Mouse (Mus musculus) left cerebral cortex, adult 2 months (tissue): Measurements from ENCODE around the gene Gm11492. TPM values are rescaled to one million over a fixed set of nuclear protein-coding genes. Genes with fewer than 3 reads are reported as not detected.

Source experiments
- DNase-seq, 2 experiments: peaks; one replicate each; pipeline ENCODE4 v3.0.0; 2021 to 2022; ENCODE audit warnings: low spot score in 2 of 2, mixed read lengths in 1 of 2; ENCODE audit errors: extremely low spot score in 1 of 2
- H3K27ac ChIP-seq: fragments of 200-600 bp; 2 replicates; pipeline ENCODE4 v1.8.1; 2022
- H3K4me3 ChIP-seq: fragments of 200-600 bp; 2 replicates; pipeline ENCODE4 v1.8.1; 2022
- CTCF ChIP-seq: fragments of 200-600 bp; IDR thresholded peaks from 2 replicates; pipeline ENCODE4 v1.8.1; 2022; ENCODE audit warnings: antibody characterized with exemption, mild to moderate bottlenecking, moderate library complexity
- intact Hi-C: fragments of 180-260 bp; cut with DNase I; formaldehyde crosslinking; loops from one replicate; pipeline ENCODE4 v1.15.1; 2025
- total RNA-seq, 2 experiments: library from RNA; stranded (reverse); gene quantifications; 2 replicates each; pipeline ENCODE4 v1.2.3; 2021

The Gm11492 gene
- total RNA-seq, 2 experiments from 2014 or later: not detected

DNA sequence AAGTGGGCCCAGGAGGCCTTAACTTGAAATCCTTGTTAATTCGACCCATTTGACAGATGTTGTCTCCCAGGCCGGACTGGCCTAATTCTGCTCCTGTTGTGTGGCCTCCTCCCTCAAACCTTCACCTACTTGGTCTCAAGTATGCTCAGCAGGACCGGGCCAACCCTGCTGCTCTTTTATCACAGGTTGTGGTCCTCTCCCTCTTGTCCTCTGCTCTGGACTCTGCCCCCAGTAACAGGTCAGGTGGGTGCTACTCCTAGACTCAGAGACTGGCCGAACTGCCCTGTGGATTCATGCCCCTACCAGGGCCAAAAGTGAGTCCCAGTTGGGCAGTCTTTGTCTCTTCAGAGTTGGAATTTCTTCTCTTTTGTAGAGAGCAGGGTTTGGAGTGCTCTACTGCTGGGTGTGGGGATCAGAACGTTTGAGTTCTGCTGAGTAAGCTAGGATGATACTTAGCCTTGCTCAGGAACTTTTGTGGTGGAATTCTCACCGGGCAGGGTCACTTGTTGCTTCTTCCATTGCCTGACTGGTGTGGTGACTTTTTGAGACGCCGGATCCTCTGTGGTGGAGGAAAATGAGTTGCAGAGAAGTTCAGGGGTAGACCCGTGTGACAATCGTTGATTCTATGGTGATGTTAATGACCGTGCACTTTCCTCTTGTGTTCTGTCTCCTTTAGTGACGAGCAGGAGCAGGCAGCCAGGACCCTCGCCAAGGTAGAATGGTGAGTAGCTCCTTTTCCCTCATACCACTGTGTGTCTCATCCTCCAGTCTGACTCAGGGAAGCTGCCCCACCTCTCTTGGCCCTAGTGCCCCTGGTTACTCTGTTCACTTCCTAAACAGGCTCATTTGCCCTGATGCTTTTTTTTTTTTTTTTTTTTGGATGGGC, 26.5 kb downstream of the Gm11492 start:
- Histone ChIP-seq H3K4me3 (peak overlapping the region; percentile 81), H3K27ac (peak overlapping the region; percentile 93)
- no peak for DNase-seq
- intact Hi-C loops: no loop called here
- TF ChIP-seq CTCF: no peak

DNA sequence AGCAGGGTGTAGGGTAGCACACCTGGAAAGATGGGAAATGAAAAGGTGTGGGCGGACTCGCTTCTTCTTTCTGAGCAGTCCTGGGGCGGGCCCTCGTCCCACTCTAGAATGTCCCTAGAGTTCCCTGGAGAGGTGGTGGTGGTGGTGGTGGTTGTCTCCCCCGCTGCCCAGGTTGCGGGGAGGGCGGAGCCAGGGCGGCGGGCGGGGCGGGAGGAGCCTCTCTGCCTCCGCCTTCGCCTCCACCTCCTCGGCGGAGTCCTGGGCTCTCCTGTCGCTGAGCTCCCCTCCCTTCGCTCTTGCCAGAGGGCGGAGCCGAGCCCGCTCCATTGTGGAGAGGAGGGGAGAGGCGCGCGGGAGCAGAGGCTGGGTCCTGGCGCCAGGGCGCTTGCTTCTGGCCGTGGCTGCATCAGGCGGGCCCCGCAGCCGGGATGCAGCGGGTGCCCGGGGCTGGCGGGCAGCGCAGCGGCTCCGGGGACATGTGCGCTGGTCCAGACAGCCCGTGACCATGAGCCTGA, 28.9 kb downstream of the Gm11492 start:
- TF ChIP-seq CTCF: no peak
- H3K27ac ChIP-seq: peak overlapping the region; percentile 91
- peak; percentile 83 to 88 for DNase-seq
- peak overlapping the region; percentile 64 for H3K4me3 ChIP-seq
- intact Hi-C loops: loop anchor here (5.0 kb wide), 1 partner anchor 167 kb away; the partner anchor contains the start of gene Tspoap1

DNA sequence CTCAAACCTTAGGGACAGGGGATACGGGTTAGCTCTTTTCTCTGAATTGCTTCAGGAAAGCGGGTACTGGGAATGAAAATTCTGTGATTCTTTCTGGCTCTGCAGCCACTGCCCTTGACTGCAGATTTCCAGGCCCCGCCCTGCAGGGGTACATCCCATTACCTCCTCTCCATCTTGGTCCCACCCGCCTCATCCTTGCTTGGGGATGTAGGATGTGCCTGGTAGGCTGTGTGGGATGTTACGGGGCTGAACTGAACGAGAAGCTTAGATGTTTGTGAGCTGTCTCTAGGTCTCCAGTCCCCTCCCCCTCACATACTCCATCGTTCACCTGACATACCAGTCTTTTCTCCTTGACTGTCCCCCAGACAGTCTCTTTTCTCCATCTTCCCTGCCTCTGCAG, 29.5 kb downstream of the Gm11492 start:
- Histone ChIP-seq H3K27ac (peak overlapping the region; percentile 91), H3K4me3 (peak overlapping the region; percentile 64)
- no peak for TF ChIP-seq CTCF
- intact Hi-C loops: loop anchor here (5.0 kb wide), 1 partner anchor 166 kb away; the partner anchor contains the start of gene Tspoap1
- DNase-seq: no peak

DNA sequence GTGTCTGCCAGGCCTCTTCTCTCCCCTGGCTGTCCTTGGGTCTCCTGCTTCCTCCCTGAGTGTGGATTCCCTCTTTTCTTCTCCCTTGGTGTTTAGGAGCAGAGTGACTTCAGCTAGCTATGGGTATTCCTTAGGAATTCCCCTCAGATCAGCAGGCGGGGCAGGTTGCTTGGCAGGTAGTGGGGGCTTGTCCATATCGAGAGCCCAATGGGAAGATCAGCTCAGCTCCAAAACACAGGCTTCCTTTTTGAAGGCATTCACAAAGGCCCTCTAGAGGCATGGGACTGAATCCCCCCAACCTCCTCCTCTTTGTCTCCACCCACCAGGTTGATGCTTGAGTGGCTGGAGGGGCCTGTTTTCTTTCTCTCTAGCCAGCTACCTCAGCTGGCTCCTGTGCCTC, 30.0 kb downstream of the Gm11492 start:
- intact Hi-C loops: loop anchor here (5.0 kb wide), 1 partner anchor 166 kb away; the partner anchor contains the start of gene Tspoap1
- H3K4me3 ChIP-seq: peak overlapping the region; percentile 64
- no peak; the same call in 1 of the 2 replicates for TF ChIP-seq CTCF
- no peak for DNase-seq
- H3K27ac ChIP-seq: peak overlapping the region; percentile 91; the same call in 1 of the 2 replicates

DNA sequence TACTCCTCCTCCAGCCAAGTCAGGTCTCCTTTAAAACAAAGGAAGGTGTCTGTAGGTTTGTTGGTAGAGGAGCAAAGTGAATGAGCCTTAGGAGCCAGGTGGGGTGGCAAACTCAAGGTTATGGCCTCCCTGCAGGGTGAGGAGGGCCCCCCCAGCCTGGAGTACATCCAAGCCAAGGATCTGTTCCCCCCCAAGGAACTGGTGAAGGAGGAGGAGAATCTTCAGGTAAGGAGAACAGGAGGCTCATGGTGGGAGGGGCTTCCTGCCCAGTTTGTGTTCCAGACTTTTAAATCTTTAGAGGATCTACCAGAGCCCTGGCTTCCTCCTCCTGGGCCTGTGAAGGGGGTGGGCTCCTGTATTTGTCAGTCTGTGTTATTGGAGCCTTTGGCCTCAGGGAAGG, 30.6 kb downstream of the Gm11492 start:
- H3K27ac ChIP-seq: no peak overlapping the region; the same call in 1 of the 2 replicates
- intact Hi-C loops: loop anchor here (5.0 kb wide), 1 partner anchor 165 kb away; the partner anchor contains the start of gene Tspoap1
- no peak for DNase-seq
- peak overlapping the region; percentile 64; the same call in 1 of the 2 replicates for H3K4me3 ChIP-seq
- no peak for TF ChIP-seq CTCF

DNA sequence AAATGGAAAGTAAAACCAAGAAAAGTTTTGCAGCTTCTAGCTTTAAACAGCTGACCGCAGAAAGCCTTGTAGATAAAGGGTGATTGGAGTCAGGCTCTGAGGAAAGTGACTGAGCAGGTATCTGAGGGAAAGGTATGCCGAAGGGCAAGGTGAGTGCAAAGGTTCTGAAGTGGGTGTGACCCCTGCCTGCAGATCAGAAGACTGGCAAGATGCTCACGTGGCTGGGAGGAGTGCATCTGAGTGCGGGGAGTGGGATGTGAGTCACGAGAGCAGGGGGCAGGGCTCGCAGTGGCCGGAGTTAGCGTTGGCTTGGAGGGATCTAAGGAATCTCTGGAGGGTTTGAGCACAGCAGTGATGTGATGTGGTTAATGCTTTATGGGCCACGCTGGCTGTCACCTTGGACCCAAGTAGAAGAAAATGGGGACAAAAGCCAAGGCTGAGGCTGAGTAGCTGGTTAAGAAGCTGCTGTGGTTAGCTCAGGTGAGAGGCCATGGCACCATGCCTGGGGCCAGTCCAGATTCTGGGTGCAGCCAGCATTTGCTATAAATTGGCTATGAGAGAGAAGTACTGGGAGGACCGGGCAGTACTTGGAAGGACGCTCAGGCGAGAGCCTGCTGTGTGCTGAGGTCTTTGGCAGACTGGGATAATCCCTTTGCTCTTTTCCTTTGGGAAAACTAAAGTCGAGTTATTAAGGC, 33.1 kb downstream of the Gm11492 start:
- no peak for DNase-seq
- Histone ChIP-seq H3K4me3 (no peak overlapping the region), H3K27ac (no peak overlapping the region)
- TF ChIP-seq CTCF: no peak
- intact Hi-C loops: loop anchor here (5.0 kb wide), 1 partner anchor 163 kb away; the partner anchor contains the start of gene Tspoap1

DNA sequence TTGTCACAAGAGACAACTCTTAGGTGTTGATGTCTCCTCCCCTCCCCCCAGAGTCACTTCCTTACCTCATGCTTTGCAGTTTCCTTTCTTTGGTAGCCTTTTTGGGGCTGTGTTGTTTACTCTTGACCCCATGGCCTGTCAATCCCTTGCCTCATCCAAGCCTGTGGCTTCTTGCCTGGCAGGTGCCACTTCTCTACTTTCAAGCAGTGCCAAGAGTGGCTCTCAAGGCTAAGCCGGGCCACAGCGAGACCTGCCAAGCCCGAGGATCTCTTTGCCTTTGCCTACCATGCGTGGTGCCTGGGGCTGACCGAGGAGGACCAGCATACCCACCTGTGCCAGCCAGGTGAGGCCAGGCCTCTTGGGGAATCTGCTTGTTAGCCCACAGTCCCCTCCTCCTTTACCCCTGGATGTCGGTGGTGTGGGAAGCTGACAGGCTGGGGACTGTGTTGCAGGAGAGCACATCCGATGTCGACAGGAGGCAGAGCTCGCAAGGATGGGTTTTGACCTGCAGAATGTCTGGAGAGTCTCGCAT, 33.9 kb downstream of the Gm11492 start:
- no peak for TF ChIP-seq CTCF
- no peak overlapping the region for H3K27ac ChIP-seq
- no peak for DNase-seq
- H3K4me3 ChIP-seq: no peak overlapping the region
- intact Hi-C loops: no loop called here

DNA sequence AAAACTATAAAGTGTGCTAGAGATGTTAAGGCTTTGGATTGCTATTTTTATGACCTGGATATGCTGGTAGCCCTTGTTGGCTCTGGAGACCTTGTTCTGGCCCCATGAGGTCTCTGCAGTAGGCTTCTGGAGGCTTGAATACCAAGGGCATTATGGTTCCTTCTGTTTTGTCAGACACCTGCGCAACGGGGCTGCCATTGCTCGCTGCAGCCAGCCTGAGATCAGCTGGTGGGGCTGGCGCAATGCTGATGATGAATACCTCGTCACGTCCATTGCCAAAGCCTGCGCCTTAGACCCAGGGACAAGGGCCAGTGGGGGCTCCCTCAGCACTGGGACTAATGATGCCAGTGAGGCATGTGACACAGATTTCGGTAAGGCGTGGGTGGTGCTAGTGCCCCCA, 35.8 kb downstream of the Gm11492 start:
- no peak overlapping the region for H3K4me3 ChIP-seq
- DNase-seq: no peak
- no peak overlapping the region for H3K27ac ChIP-seq
- no peak for TF ChIP-seq CTCF
- intact Hi-C loops: no loop called here

DNA sequence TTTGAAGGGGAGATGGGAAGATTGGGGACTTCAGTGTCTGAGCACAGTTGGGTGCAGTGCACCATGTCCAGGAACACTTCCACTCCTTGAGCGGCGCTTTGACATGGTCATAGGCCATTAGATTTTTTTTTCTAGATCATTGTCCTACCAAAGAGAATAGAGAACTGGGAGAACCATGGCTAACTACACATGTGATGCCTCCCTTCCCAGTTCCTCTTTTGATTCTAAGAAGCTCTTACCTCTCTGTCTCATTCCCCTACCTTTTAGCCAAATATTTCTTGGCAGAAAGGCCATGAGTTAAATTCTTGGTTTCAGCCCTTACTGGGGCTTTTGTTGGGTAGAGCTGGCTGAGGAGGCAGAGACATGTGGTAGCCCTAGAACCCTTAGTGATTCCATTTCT, 37.1 kb downstream of the Gm11492 start:
- intact Hi-C loops: no loop called here
- no peak for DNase-seq
- no peak for TF ChIP-seq CTCF
- Histone ChIP-seq H3K4me3 (no peak overlapping the region), H3K27ac (no peak overlapping the region)

DNA sequence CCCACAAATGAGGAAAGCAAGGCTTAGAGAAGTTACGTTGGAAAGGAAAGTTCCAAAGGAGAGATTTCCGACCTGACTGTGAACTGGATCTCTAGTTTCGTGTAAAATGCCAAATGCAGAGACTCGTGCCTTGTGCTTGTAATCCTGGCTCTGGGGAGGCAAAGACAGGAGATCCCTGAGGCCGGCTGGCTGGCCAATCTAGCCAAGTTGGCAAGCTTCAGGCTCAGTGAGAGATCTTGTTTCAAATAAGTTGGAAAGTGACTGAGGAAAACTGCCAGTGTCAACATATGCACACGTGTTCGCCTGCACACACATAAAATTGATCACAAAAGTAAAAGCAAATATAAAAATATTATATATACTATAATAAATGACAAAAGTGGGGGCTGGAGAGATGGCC, 42.8 kb downstream of the Gm11492 start:
- no peak for TF ChIP-seq CTCF
- Histone ChIP-seq H3K4me3 (no peak overlapping the region), H3K27ac (no peak overlapping the region)
- intact Hi-C loops: no loop called here
- DNase-seq: no peak

DNA sequence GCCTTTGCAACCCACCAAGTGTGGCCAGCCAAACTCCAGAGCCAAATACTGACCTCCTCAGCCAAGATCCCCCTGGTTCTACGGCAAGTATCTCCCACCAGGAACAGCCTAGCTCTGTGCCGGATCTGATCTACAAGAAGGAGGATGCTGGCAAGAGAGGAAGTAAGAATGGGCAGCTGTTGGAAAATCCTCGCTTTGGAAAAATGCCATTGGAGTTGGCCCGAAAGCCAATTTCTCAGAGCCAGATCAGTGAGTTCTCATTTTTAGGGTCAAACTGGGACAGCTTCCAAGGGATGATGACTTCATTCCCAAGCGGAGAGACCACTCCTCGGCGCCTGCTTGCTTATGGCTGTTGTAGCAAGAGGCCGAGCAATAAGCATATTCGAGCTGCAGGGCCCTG, 45.1 kb downstream of the Gm11492 start:
- Histone ChIP-seq H3K27ac (no peak overlapping the region), H3K4me3 (no peak overlapping the region)
- intact Hi-C loops: no loop called here
- DNase-seq: no peak
- TF ChIP-seq CTCF: no peak
